Mouse (Mus musculus) hematopoietic stem cell, adult 5-6 weeks (primary cell): ENCODE measurements around the gene Dapp1. TPM values are rescaled to one million over a fixed set of nuclear protein-coding genes. Genes with fewer than 3 reads are reported as not detected.

Experiments used
- ATAC-seq, 2 experiments: fragments of 125-278 bp in 1 of 2; replicated peaks in 1 of 2; 2 replicates each; pipeline ENCODE4 v1.8.0; 2016 to 2017; ENCODE audit warnings: inconsistent platforms in 2 of 2, mild to moderate bottlenecking in 2 of 2, moderate number of reproducible peaks in 2 of 2, low read depth in 1 of 2, moderate TSS enrichment in 1 of 2; ENCODE audit not compliant: low FRiP score in 2 of 2, poor library complexity in 2 of 2, severe bottlenecking in 2 of 2, insufficient read depth in 1 of 2, low TSS enrichment in 1 of 2
- total RNA-seq: library from RNA; stranded (forward); fragments of 172-1452, 232-1000 nt; gene quantifications from 2 replicates; pipeline ENCODE4 v1.2.3, GENCODE M21; 2017

The Dapp1 gene
- total RNA-seq, 1 experiment from 2014 or later: 442 TPM

- ATAC-seq: peak; percentile 69 to 70
Measured at GRCm38 (mm10) chr3:137998491-137999223, 17.3 kb upstream of the Dapp1 start.

GRCm38 (mm10) chr3:137995486-137995885 is 14.1 kb upstream of the Dapp1 start:
- no peak for ATAC-seq

GRCm38 (mm10) chr3:137994196-137994595 is 12.9 kb upstream of the Dapp1 start:
- ATAC-seq: no peak

GRCm38 (mm10) chr3:137992366-137992765 is 11.0 kb upstream of the Dapp1 start:
- peak; percentile 63 to 68 for ATAC-seq

GRCm38 (mm10) chr3:137991183-137991582 is 9.8 kb upstream of the Dapp1 start:
- ATAC-seq: peak; percentile 98

GRCm38 (mm10) chr3:137989405-137989804 is 8.1 kb upstream of the Dapp1 start:
- no peak for ATAC-seq

GRCm38 (mm10) chr3:137980435-137981381 is 637 bp downstream of the Dapp1 start:
- ATAC-seq: peak; percentile 45 to 47

GRCm38 (mm10) chr3:137978233-137978632 is 3.1 kb downstream of the Dapp1 start:
- ATAC-seq: no peak

- no peak for ATAC-seq
Measured at GRCm38 (mm10) chr3:137977629-137978041, 3.7 kb downstream of the Dapp1 start.

- no peak for ATAC-seq
Measured at GRCm38 (mm10) chr3:137976943-137977628, 4.3 kb downstream of the Dapp1 start.

- no peak for ATAC-seq
Measured at GRCm38 (mm10) chr3:137975856-137976423, 5.4 kb downstream of the Dapp1 start.

GRCm38 (mm10) chr3:137975435-137975834 is 5.9 kb downstream of the Dapp1 start:
- peak in 1 of 2 experiments; percentile 22; a peak in 2 of 4 replicates for ATAC-seq

- no peak for ATAC-seq
Measured at GRCm38 (mm10) chr3:137974306-137974705, 7.0 kb downstream of the Dapp1 start.

- no peak for ATAC-seq
Measured at GRCm38 (mm10) chr3:137972989-137973388, 8.4 kb downstream of the Dapp1 start.

- ATAC-seq: no peak
Measured at GRCm38 (mm10) chr3:137972224-137972623, 9.1 kb downstream of the Dapp1 start.

- no peak for ATAC-seq
Measured at GRCm38 (mm10) chr3:137969951-137970350, 11.4 kb downstream of the Dapp1 start.

GRCm38 (mm10) chr3:137968820-137969486 is 12.4 kb downstream of the Dapp1 start:
- peak; percentile 37 to 72 for ATAC-seq
